Mouse (Mus musculus) adrenal gland (tissue): ENCODE data around the gene Efna2.

Experiments
- intact Hi-C: fragments of 180-260 bp; cut with DNase I; formaldehyde crosslinking; loops from one replicate; pipeline ENCODE4 v1.15.1; 2025
- long read RNA-seq, 2 experiments: library from polyadenylated mRNA; unstranded; transcript quantifications; one replicate each; pipeline ENCODE4 v2.0.0; 2020; ENCODE audit warnings: borderline replicate concordance in 1 of 2; ENCODE audit not compliant: insufficient replicate concordance in 1 of 2

Gene Efna2
- long read RNA-seq, experiment 1, transcript Efna2-201 (4 exons, 2,131 nt): major isoform, 5 of 7 reads
- long read RNA-seq, experiment 1, partial matches to known transcripts: 0 of 7 reads
- long read RNA-seq, experiment 1, other reads (novel, unspliced or antisense): 2 of 7 reads
- long read RNA-seq, experiment 2, transcript Efna2-201 (4 exons, 2,131 nt): major isoform, 8 of 9 reads
- long read RNA-seq, experiment 2, partial matches to known transcripts: 1 of 9 reads
- long read RNA-seq, experiment 2, other reads (novel, unspliced or antisense): 0 of 9 reads

DNA sequence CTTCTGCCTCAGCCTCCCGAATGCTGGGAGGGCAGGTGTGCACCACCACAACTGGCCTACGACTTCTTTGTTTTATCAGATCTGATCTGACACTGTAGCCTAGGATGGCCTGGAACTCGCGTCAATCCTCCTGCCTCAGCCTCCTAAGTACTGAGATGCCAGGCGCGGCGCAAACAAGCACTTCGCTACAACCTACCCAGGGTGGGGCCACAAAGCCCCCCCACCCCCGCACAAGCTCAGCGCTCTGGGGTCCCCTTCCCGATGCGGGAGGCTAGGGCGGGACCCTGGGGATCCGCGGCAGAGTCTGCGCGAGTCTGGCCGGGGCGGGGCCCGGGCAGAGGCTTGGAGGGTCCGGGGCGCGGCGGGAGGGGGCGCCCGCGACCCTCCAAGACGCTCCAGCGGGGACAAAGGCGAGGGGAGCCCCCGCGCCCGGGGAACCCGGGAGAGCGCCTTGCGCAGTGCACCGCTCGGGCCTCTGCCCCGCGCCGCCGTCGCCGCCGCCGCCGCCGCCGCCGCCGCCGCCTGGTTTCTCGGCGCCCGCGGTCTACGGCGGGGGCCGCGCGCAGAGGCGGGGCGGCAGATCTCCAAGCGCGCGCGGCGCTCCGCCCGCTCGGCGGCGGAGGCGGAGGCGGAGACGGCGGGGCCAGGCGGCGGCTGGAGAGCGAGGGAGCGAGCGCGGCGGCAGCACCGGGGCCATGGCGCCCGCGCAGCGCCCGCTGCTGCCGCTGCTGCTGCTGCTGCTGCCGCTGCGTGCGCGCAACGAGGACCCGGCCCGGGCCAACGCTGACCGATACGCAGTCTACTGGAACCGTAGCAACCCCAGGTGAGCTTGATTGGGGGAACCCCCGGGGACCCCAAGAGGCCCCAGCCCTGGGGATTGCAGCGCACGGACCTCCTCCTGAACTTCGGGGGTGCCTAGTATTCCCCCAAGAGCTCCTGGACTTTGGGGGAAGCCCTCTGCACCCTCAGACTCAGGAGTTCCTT lies at the start of gene Efna2:
Gene Efna2, plus strand, starts transcription at position 415 of the 984 bp plus-strand sequence.
- intact Hi-C loops: no loop called here

DNA sequence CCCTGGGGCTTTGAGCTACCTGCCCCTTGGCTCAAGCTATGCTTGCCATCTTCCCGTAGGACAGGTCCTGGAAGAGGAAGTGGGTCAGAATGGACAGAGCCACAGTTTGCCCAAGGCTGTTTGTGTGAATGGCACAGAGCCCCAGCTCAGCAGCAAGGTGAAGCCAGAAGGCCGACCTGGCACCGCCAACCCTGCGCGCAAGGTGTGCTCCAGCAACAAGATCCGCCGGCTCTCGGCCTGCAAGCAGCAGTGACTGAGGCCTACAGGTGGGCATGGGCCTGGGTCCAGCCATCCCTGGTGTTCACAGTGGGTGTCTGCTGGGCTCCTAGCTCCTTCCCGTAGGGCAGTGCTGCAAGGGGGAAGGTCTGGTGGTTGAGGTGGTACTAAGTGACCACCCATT lies 49.4 kb upstream of the Efna2 start:
- intact Hi-C loops: no loop called here

DNA sequence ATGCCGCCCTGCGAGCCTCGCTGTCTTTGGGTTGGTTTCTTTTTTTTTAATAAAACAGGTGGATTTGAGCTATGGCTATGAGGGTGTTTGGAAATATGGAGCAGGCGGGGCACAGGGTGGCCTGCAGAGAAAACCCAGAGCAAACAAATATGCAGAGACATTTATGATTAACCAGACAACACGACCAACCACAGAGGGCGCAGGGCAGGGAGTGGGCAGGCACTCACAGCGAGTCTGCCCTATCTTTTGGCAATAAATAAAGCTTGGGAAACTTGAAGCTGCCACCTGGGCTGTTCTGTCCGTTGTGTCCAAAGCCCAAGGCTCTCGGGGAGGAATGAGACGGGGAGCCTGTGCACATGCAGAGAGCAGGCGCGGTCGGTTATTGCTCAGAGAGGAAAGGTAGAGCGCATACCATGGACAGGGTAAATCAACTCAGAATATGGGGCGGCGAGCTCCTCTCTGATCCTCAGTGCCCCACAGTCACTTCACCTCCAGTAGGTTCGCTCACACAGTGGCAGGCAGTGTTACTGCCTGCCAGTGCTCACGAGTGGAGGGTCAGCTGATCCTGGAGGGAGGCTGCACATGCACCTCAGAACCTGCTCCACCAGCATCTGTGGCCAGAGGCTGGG lies 48.8 kb upstream of the Efna2 start:
- intact Hi-C loops: no loop called here

DNA sequence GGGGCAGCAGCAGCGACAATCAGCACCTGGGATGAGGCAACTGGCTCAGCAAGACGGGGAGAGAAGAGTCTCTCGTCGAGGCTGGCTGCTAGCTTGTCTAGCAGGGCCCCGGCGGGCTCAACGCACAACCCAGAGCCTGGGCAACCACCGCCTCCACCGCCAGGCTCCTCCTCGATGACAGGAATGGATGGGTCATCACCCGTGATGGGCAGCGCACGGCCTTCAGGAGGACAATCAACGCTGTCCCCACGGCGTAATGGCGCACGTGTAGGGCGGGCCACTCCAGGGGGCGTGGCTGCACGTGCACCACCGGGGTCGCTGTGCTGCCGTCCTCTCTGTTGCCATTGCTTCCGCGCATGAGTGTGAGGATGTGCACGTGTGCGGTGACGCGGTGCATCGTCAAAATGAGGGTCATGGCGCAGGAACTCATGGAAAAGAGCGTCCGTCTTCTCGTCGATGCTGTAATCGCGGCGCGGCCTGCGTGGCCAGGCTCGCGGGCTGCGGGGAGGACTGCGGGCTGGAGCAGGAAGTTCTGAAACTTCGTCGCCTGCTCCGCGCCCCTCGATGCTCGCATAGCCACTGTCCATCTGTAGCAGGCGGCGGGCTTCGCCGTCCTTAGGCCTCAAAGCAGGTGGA lies 47.8 kb upstream of the Efna2 start:
- intact Hi-C loops: no loop called here

DNA sequence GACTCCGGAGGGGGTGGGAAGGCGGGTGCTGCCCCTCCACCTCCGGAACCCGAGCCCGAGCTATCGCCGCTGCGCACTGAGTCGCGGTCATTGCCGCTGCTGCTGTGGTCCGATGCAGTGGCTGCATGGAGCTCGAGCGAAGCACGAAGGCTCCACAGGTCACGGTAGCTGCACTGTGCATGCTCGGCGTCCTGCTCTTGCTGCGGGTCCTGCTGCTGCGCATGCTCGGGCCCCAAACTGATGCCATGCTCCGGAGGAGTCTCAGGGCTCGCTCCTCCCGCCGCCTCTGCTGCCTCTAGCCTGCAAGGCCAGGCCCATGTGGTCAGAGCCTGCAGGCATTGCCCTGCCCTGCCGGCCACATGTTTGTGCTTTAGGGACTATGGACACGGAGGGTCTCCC lies 47.3 kb upstream of the Efna2 start:
- intact Hi-C loops: no loop called here

DNA sequence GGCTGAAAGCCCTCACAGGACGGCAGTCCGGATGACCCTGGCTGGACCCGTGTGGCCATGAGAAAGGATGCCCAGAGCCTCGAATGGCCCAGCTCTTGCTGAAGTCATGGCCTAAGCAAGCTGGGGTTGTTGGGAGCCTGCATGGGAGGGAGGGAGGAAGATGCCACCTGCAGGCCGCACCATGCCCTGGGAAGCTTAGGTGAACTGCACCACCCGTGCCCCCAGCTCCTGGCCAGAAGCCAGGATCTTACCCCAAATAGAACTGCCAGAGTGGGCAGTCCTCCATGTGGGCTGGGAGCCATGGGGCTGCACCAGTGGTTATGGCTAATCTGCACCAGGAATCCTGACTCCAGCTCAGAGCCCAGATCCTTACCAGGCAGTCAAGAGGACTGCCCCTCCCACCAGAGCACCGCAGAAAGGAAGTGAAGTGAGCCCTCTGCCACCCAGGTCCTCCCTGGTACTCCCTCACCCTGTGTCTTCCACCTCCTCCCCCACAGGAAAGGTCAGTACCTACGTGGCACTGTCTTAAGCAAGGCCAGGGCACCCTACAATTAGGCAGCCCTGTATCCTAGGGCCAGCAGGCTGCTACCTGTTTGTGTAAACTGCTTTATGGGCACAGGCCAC lies 45.9 kb upstream of the Efna2 start:
- intact Hi-C loops: no loop called here

DNA sequence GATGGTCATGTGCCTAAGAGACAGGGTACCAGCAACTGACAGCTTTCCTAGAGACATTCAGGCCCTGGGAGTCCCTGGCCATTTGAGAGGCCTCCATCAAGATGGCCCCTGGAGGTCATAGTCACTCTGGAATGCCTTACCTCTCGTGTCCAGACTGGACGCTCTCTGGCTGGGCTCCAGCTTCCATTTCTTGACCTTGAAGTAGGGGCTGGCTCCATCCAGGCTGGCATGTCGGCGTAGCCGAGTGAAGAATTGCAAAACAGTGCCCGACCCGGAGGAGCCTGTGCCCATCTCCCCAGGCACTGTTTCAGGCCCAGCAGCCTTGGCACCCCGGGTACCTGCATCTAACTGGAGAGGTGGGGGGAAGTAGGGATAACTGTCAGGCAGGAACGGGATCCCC lies 44.9 kb upstream of the Efna2 start:
- intact Hi-C loops: loop anchor here (2.0 kb wide), 1 partner anchor 16 kb away; no protein-coding TSS in a partner anchor

DNA sequence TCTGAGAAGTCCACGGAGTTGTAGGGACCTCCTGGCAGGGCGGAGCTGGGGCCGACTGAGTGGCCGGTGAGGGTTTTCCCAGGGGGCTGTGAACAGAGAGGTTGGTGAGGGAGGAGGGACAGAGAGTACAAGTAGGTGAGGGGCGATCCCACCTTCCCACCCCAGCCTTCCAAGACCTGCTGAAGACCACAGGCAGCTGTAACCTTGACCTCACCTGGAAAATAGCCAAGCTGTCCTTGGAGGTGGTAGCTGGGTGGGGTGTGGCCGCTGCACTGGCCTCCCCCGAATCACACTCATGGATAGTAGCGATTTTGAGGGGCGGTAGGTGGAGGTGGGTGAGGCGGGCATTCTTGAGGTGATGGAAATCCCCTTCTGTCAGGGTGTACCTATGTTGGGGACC lies 44.1 kb upstream of the Efna2 start:
- intact Hi-C loops: loop anchor here (2.0 to 5.0 kb wide), 2 partner anchors 16 to 173 kb away; partner anchors contain the start of gene Wdr18

DNA sequence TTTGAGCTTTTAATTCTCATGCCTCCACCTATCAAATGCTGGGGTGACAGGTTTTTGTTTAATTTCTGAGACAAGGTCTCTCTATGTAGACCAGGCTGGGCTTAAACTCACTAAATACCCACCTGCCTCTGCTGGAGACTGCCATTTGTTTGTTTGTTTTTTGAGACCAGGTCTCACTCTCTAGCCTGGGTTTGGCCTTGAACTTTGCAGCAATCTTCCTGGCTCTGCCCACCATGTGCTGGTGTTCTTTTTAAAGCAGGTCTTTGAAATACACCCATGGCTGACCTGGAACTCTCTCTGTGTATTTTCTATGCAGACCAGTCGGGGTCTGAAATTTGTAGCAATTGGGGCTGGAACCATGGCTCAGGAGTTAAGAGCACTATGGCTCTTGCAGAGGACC lies 43.6 kb upstream of the Efna2 start:
- intact Hi-C loops: loop anchor here (2.0 to 5.0 kb wide), 2 partner anchors 17 to 173 kb away; partner anchors contain the start of gene Wdr18

DNA sequence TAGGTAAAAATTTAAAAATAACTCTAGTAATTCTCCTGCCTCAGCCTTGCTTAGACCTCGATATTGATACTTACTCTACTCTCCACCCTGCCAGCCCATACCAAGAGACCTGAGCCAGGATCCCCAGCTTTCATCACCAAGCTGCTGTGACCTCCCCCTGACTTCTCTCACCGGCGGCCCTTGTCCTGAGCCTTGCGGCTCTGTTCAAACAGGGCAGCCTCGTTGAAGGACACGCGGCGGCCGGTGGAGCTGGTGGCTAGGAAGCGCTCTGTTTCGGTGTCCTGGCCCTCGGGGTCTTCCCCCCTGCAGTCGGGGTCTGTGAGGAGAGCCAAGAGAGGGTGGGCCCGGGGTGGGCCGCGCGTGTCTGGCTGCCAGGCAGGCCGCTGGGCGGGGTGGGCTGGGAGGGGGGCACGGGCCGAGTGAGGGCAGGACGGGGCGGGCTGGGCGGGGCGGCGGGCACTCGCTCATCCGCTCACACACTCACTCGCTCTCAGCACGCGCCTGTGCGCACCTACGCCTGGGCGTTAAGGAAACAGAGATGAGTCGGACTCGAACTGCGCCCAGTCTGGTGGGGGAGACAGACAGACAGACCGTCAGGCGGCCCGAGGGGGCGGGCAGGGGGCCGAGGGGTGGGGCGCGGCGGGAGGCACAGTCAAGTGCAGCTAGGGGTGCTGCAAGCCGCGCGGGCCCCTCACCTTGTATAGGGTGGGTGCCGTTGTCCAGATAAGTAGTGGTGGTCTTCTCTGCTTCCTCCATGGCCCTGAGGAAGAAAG lies 42.9 kb upstream of the Efna2 start:
- intact Hi-C loops: loop anchor here (5.0 kb wide), 1 partner anchor 174 kb away; the partner anchor contains the start of gene Wdr18

DNA sequence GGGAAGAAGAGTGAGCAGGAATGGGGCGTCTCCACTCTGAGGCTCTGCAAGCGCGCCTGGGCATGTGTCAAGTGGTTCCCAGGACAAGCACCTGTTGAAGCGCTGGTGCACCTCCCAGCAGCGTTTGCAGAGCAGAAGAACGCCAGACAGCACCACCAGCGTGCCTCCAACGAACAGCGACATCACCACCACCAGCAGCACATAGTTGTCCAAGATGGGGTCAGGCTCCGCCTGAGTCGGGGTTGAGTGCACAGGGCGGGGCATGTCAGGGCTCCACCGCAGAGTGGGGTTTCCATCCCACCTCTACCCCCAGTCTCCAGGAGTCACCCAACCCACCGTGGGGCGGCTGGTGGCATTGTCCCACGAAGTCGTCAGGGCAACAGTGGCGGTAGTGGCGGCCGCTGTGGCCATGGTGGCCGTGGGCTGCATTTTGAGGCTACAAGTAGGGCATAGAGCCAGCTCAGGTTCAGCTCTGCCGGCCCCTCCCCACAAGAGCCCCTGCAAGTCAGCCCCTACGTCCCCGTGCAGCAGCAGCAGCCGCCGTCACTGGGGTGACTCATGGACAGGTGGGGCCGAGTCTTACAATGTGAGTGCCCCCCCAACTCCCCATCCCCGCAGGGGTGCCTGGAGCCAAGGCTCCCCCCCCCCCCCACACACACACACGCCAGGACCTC lies 42.2 kb upstream of the Efna2 start:
- intact Hi-C loops: loop anchor here (5.0 kb wide), 1 partner anchor 175 kb away; the partner anchor contains the start of gene Wdr18

DNA sequence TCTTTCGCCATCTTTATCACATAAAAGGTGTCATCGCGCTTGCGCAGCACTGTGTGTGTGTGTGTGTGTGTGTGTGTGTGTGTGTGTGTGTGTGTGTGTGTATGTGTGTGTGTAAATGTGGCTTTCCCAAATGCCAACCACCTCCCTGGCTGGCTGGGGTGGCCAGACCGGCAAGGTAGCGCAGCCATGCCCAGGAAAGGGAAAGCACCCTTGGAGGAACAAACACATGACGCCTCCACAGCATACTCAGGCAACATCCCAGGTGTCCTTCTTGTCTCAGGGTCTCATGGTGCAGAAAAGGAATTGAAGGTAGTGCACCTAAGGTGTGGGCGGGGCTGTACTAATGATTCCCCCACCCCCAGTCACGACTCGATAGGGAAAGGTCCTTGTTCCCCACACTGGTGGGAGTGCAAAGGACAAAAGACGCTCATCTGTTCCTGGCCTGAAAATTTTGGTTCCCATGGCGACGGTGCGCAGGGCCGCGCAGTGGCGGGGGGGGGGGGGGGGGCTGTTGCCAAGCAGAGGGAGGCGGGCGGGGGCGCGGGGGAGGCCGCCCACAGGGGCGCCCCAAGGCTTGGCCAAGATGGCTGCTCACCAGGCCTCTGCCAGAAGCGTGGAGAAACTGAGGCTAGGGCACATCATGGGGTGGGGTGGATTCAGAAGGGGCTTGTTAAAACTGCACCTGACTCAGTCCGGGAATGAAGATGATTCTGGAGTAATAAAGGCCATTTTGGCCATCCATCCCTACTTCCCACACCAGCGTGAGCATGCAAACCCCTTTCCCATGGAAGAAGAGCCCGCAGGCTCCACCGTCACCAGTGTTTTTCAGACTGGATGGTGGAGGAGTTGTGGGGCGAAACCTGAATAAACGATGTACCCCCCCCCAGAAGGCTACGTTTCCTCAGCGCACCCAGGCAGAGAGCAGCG lies 41.4 kb upstream of the Efna2 start:
- intact Hi-C loops: loop anchor here (5.0 kb wide), 1 partner anchor 176 kb away; the partner anchor contains the start of gene Wdr18

DNA sequence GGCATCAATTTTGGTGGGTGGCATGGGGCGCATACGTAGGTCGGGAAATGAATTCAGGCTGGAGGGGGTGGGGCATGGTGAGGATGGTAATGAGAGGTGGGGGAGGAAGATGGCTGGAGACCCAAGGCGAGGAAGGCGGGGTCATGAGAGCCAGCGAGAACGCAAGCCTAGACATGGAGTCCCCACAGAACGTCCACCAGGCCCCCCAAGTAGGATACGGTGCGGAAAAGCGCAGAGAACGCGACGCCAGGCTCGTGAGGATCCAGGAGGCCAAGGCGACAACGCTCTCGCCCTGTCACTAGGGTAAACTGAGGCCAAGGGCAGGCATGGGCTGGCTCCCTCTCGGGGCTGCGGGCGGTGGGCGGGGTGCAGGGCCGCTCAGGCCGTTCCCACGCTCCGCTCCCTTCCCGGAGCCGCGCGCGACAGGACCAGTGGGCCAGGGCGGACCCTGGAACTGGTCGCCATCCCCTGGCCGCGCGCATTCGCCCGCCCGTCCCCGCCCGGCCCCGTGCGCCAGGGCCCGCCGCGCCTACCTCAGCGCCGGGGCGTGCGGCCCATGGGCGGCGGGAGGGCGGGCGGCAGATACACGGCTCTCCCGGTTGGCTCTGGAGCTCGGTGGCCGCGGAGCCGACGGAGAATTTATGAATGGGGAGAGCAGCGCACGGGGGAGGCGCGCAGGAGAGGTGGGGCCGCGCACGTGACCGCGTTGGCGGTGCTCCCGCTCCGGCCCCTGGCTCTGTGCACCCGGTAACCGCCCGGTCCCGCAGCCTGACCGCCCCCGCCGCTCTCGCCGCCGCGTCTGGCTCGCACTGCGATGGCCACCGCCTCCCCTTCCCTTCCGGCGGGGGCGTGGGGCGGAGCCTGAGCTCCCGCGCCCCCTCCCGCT lies 40.5 kb upstream of the Efna2 start, which contains the start of gene Atp5d:
Gene Atp5d, plus strand, starts transcription at position 80 of the 886 bp plus-strand sequence.
- intact Hi-C loops: loop anchor here (5.0 kb wide), 1 partner anchor 176 kb away; the partner anchor contains the start of gene Wdr18

DNA sequence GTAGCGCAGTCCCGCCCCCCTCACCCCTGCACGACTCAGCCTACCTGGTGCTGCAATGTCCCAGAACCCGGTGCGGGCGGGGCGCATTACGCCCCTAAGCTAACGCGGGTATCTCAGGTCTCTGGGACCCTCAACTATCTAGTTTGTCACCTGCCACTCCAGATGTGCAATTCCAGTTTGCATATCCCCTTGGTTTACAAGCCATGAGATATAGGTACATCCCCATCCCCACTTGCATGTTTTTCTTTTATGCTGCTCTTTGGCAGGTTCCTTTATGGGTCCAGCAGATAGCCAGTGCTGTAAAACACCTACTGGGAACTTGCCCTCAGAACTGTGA lies 39.9 kb upstream of the Efna2 start:
- intact Hi-C loops: loop anchor here (5.0 kb wide), 1 partner anchor 177 kb away; the partner anchor contains the start of gene Wdr18

DNA sequence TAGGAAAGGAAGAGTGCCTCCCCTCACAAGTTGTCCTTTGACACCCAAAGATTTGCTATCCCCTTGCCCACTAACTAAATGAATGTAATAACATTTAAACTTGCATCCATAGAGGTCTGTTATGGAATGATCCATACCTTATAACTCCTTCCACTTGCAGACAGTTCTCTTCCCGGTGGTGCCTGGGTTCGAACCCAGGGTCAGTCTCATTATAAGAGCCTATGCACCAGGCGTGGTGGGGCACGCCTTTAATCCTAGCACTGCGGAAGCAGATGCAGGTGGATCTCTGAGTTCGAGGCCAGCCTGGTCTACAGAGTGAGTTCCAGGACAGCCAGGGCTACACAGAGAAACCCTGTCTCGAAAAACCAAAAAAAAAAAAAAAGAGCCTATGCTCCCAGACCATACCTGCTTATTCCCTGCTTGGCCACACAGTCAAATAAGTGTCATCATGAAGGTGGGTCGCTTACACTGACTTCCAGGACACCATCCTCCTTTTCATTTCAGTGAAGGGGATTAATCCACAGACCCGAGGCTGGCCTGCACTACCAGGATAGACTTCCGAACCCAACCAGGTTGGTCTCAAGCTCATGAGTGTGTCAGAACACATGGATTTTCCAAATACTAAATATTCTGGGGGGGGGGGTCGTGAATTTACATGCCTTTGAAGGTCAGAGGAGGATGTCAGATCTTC lies 39.2 kb upstream of the Efna2 start:
- intact Hi-C loops: loop anchor here (5.0 kb wide), 2 partner anchors 153 to 178 kb away; partner anchors contain the start of genes Cnn2 and Wdr18

DNA sequence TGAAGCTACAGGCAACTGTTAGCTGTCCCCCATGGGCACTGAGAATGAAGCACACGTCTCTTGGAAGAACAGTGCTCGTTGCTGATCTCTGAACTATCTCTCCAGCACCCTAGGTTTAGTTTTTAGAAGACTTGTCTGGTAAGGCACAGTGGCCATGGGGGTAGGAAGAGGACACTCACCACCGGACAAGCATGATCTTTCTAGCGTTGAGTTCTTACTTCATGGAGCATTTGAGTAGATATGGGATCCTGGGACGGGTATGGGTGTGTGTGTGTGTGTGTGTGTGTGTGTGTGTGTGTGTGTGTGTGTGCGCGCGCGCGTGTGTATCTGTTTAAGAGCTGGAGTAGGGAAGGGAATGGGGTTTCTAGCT lies 38.6 kb upstream of the Efna2 start, which contains the start of gene Cbarp:
Gene Cbarp, minus strand, starts transcription at position 170 of the 370 bp plus-strand sequence.
- intact Hi-C loops: loop anchor here (5.0 kb wide), 1 partner anchor 153 kb away; the partner anchor contains the start of gene Cnn2
